Mouse (Mus musculus) layer of hippocampus, adult 18-20 months (tissue): ENCODE results near the gene Cacna1e. TPM values are rescaled to one million over a fixed set of nuclear protein-coding genes. Genes with fewer than 3 reads are reported as not detected.

Source experiments
- DNase-seq, 2 experiments: peaks; one replicate each; pipeline ENCODE4 v3.0.0; 2022; ENCODE audit warnings: low spot score in 2 of 2
- total RNA-seq, 2 experiments: library from RNA; stranded (reverse); gene quantifications; 2 replicates each; pipeline ENCODE4 v1.2.3; 2021

The Cacna1e gene
- total RNA-seq, 2 experiments from 2014 or later, result 192 to 203 TPM

DNA sequence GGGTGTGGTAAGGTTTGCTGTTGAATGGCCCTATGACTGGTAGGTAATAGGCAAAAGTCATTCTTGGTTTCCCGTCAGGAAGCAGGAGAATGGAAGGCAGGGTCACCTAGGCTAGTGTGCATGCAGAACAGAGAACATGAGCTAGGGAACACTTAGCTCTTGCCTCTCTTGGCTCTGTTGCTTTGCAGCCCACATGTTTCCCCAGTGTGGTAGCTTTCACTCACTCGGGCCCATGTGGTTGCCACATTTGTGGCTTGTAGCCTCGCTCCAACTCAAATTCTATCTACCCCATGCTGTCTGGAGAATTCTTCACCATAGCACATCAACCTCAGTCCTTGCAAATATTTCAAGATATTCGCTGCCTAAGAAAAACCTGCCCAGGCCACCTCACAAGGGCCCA, 354.6 kb downstream of the Cacna1e start:
- peak in 1 of 2 experiments; percentile 74 for DNase-seq

DNA sequence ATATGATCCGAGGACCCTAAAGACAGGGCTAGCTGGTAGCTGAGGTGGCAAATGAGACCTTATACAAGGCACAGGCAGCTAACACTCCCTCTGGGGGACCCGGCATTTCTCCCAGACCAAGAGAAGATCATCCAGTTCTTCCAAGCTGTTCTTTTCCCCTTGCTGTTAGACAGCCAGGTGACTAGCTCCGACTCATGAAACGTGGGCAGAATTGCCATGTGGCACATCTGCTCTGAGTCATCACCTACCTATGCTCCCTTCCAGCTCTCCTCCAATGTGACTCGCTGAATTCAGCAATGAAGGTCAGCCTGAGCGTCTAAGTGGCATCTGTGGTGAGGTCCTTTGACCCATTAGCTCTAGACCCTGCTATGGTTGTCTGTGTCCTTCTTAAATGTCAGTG, 355.5 kb downstream of the Cacna1e start:
- no peak for DNase-seq

DNA sequence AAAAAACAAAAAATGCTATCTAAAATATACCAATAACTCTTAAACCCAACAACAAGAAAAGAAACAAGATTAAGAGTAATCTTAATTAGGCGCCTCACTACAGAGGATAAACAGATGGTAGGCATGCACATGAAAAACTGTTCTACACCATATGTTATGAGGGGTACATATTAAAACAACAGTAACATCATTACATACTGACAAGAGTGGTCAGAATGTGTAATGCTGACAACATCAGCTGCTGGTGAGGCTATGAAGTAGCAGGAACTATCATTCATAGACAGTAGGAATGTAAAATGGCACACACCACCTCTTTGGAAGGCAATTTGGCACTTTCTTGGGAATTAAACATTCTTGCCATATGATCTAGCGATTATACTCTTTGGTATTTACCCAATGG, 363.6 kb downstream of the Cacna1e start:
- no peak for DNase-seq

DNA sequence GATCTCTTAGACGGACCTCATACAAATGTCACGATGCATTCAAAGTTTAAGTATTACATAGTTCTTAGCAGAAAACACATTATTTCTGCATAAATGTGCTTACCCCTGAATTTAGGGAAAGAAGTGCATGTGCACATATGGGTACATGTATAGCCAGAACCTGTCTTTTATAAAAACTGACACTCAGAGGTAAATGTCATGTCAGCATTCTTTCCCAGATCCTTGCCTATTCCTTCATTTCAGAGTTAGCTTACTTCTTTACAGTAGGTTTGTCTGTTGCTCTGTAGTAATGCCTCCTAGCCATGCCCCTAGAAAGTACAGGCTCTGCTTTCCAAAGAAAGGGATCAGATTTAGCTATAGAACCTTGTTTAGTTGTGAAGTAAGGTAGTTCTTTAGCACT, 369.0 kb downstream of the Cacna1e start:
- no peak for DNase-seq

DNA sequence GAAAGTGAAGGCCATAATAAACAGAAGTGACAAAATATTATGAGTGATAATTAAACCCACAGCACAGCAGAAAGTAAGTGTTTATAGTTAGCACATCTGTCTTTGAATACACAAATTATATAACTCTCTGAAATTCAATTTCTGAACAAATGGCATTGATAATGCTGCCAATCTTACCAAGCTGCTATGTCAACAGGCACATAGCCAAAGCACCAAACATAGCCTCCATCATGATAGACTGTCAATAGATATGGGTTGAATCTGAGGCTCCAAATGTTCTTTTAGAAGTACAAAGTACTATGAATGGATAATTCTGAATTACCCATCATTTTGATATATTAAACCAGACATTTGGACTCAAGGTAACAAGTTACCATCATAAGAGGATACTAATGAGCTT, 372.6 kb downstream of the Cacna1e start:
- peak in 1 of 2 experiments; percentile 81 for DNase-seq

DNA sequence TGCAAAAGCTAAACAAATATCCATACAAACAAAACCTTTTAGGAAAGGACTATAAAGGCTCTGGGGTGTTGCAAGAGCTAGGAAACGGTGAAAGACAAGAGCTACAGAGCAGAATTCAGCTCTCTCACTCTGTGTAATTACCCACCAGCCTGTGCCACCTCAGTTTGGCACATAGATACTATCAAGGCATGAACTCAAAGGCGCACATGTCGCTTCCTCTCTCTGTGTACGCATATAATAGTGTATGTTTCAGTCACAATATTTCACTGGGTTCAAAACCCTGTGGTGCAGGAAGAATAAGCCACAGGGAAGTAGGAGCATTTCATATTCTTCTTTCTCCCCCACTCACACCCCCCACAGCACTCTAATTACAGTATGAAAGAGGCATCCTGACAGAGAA, 380.3 kb downstream of the Cacna1e start:
- DNase-seq, result peak in 1 of 2 experiments; percentile 38

DNA sequence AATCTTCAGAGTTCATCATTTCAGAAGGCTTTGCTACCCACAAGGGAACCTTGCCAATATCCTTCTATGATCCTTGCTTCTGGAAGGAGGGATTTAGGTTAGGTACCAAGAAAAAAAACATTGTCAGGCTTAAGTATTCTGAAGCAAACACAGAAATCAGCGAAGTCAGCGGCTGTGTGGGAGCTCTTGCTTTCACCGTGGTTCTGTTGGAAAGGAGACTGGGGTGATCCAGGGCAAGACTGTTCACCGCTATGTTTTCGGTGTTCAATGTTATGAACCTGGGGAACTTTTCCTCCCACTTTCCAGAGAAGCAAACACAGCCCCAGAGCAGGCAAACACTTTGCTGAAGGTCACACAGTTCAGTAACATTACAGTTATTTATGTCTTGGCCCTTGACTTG, 383.4 kb downstream of the Cacna1e start:
- no peak for DNase-seq

DNA sequence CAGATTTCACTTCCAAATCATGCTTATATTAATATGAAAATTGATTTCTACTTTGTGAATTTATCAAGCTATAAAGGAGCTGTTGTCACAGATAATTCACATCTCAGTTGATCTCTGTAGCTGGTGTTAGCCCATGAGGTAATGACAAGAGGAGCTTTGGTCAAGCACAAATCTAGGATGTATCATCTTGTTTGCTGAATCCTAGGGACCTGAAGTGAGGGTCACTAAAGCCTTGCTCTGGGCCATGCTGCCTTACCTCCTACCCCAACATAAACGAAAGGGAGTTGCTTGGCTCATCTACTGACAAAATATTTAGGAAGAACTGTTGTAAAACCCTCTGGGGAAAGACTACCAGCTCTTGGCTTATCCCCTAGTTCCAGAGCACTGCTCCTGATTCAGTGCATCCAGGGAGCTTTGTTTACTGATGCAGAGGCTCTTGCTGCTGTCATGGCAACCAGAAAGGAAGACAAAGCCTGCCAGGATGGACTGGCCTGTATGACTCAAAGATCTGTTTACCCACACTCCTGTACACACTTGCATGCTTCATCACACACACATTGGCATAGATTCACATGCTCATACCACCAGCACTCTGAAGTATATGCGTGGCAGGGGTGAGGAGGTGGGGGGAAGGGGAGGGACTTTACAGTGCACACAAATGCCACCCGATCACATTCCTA, 384.0 kb downstream of the Cacna1e start:
- peak; percentile 55 to 72 for DNase-seq

DNA sequence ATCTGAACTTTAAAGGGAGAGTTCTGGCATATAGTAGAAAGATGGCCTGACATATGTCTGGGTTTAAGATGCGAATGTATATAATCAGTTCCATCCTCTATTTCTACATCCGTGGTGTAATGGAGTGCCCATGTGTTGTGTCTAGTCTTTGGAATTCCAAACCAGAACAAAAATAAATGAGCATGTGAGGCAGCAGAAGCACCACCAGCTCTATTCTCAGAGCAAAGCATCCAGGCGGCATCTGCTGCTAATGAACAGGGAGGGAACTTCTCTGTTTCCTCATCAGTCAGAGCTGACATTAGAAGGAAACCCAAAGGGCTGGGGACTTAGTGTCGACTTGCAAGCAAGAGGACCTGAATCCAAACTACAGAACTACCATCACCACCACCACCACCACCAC, 385.5 kb downstream of the Cacna1e start:
- peak; percentile 25 to 59 for DNase-seq

DNA sequence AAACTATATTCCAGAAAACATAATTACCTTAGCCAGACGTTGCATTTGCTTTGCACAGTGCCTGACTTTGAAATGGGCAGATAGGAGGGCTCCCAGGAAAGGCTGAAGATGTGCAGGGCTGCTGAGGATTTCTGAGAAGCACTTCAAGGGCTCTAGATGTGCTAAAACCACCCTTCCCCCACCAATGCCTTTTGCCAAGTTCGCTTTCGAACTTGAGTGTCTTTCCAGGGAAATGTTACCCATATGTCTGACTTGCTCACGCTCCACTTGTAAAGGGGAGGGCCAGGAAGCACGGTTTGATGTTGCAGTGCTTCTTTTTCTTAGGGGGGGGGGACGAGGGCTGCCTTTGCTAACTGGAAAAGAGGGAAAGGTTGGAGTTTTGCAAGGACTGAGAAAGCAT, 393.2 kb downstream of the Cacna1e start:
- no peak for DNase-seq

DNA sequence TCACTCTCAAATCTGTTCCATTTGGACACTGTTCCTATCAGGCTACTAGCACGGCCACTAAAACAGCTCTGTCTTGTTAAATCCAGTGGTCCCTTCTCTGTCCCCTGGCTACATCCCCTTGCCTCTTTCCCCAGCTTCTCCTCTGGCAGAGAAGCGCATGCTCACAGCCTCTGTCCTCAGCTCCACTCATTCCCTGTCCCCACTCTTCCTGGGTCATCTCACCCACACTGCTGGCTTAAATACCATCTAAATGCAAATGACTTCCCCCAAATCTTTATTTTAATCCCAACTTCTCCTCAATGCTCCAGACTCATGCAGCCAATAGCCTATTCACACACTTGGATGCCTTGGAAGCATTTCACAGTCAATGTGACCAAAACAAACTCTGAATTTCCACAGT, 407.6 kb downstream of the Cacna1e start:
- no peak for DNase-seq

DNA sequence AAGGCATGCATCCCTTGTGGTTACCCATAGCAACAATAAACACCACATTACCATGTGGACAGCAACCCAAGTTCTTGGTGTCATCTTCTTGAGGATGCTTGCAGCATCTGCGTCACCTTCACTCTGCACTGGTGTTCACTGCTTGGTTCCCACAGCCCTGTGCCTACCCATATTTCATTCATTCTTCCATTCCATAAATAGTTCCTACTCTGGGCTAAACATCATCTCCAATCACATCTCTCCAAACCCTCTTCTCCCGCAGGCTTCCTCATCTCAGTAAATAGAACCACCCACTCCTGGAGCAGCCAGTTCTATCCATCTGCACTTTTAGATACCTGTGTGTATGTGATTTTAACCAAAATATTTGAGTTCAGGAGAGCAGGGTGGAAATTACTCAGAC, 408.6 kb downstream of the Cacna1e start:
- peak in 1 of 2 experiments; percentile 36 for DNase-seq

DNA sequence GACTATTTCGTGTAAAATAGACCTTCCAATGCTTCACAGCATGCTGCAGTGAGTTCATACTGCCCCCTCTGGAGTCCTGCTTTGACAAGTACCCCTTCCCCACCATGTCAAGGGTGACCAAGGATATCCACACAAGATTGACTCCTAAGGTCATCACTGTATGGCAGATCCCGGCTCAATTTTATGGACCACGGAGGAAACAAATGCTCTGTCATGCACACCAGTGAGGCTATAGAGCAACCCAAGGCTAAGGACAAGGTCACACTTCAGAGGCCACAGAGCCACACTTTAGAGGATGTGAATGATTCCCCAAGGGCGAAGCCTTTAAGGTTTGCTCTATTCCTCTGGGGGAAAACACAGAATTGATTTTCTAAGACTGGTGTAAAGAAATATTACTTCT, 410.1 kb downstream of the Cacna1e start:
- no peak for DNase-seq

DNA sequence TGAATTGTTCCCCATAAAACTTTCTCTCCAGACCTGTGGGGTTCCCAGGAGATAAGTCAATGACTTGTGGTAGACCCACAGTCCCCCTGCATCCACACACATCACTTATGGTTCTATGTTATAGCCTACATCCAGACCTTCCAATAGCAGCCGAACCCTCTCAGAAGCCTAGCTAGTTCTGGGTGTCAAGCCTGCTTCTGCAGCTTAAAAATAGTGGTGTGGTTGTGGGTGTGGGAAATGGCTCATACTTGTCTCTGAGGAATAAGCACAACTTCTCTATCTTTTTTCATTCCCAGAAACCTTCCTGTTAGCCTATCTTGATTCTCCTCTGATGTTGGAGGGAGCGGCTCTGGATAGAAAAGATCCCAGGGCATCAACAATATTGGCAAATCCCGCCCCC, 417.0 kb downstream of the Cacna1e start:
- DNase-seq, result no peak

DNA sequence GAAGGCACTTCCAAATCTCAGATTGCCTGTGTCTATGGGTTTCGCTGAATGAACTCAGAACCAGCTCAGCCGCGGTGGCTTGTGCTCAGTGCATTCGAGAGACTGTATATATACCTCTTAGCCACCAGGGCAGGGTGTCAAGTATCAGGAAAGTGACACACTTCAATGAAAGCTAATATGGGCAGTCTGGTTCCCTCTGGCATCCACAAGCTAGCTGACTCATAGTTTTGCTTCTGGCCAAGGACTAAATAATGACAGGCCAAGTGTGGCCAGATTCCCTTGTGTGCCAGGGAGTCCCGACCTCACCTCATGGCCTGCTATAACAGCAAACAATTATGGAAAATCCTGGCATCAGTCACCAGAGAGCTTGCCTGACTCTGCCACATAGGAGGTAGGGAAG, 422.8 kb downstream of the Cacna1e start:
- DNase-seq, result no peak

DNA sequence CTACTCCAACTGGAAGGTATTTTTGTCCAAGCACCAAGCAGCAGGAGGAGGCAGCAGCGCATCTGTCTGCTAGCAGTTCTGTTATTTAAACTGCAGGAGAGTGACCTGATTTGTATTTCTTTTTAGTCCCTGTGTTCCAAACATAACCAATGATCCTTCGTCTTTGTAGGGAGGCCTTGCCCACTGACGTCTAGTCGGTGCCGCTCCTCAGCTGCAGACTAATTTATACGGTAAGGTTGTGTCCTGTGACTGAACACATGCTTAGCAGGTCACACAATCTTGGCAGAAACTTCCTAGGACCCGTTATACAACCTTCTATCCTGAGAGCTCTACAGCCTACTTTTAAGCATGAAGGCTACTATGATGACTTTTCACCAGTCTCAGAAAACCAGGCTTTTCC, 424.2 kb downstream of the Cacna1e start:
- no peak for DNase-seq

DNA sequence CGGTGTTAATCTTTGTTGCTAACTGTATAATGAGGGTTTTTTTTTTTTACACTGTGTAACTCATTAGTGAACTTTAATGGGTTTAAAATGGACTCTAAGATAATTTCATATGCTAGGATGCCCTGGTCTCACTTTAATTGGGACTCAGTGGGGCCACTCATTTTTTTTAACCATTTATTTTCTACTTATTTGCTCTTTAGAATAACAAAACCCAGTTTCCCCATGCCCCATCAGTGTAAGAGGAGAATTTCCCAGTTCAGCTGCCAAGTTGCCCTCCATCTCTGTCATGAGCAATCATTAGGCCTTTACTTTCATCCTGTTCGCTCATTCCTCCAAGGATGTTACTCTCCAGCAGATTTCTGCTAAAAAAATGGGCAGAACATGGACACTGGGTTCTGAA, 425.7 kb downstream of the Cacna1e start:
- DNase-seq, result no peak

DNA sequence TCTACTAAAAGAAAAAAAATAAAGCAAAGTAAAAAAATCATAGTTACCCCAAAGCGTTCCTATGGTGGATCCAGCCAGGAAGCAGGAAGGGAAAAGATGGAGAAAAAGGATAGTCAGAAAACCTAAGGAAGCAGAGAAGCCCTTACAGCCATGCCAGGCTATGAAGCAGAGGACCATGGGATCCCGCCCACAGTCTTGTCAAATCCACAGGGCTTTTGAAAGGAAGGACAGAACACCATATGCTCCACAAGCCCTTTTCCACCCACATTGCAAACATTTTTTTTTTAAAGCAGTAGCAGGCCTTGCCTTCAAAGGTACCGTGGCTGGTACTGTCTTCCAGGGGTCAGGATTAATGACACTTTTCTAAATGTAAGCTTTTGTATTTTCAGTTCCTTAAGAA, 433.5 kb downstream of the Cacna1e start:
- DNase-seq, result no peak

DNA sequence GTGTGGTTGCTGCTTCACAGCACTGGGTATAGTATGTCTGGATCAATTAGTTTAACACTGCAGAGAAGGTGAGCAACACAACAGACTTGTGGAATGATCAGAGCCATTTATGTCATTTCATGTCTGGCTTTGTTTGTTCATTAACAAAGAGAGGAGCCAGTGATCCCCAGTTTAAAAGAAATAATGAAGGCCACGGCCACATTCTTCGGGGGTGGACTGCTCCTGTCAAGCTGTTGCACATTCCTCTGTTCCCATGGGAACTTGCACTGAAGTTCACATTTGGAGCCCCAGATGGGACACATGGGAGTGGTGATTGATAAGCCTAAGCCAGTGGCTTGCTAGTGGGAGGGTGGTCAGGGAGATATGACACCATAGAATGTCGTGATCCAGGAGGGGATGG, 437.8 kb downstream of the Cacna1e start:
- DNase-seq, result peak; percentile 27 to 60

DNA sequence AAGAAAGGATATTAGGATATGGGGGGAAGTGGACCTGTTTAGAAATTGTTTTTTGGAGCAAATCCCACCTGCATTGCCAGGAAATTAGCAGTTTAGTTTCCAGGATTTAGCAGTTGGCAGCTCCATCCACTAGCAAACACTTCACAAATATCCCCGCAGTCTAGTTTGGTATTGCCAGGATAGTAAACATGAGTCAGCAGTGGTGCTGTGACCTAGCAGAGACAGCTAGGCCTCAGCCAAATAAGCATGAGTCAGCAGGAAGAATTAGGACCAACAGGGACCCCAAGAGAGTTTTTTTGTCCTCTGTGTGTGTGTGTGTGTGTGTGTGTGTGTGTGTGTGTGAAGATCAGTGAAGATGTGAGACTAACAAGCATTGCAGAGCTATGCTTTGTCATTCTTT, 450.8 kb downstream of the Cacna1e start:
- DNase-seq, result no peak

DNA sequence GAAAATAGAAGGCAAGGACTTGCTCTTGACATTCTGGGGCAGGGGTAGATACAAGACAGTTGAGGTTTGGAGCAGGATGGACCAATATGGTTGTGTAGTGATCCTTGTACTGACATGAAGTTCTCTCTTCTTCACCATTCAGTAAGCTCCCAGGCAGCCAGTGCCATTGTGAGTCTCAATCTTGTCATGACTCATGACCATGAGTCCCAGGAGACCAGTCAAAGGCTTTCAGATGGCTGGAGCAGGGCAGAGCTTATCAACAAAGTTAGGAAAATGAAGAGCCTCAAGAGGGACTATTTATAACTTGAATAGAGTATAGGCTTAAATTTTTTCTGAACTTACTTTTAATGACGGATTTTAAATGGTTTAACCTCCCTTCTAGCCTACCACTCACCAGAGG, 451.2 kb downstream of the Cacna1e start:
- no peak for DNase-seq

DNA sequence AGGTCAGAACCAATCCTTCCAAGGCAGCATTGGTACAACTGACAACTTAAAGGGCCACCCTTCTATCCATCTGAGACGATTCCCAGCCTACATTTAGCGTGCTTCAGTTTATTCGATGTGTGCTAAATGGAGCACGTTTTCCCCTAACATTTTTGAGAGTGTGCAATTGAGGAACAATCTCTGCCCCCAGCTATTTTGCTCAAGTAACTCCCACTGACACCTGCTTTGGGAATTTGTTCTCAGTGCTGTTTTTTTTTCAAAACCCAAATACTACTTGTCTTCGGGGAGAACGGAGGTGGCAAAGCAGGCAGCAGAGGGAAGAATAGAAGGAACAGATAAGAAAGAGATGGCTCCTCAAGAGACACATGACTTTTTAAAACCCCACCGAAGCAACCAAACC, 456.0 kb downstream of the Cacna1e start:
- DNase-seq, result peak; percentile 25 to 54

DNA sequence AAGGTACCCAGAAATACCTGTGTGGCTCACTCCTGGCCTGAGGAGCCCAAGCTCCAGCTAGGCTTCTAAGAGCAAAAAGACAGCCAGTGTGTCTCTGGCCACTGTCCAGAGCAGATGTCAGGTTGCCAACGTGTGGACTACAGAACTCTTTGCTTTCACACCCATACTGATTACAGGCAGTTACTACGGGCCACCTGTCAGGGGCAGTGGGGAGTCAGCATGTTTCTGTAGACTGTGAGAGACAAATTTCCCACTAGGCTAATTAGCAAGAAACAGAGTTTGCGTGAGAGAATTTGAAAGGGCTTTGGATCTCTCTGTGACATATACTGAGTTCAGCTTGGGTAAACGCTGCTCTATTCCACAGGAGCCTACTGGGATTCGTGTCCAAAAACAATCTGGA, 466.0 kb downstream of the Cacna1e start:
- peak in 1 of 2 experiments; percentile 23 for DNase-seq
